In genomic region chr2:64072158-64072557, GRCm38 (mm10) we compare ENCODE assay signal across 31 mouse cellular contexts. TPM values are rescaled to one million over a fixed set of nuclear protein-coding genes. Genes with fewer than 3 reads are reported as not detected.
"Had no signal": no experiment of that assay in that cellular context is flagged by ENCODE, and none has a peak within 500 bp of the region (broad histone marks: within the 10 kb centered on the region; RNA-seq: fewer than 3 reads in every experiment).

No protein-coding gene starts in this region.

- H3K4me1 ChIP-seq: liver, embryonic 12.5 days; liver, embryonic 13.5 days; liver, embryonic 15.5 days; megakaryocyte, embryonic 14.5 days had no signal

- H3K36me3 ChIP-seq: limb, embryonic 10.5 days; limb, embryonic 12.5 days; limb, embryonic 13.5 days; limb, embryonic 15.5 days; liver, embryonic 12.5 days; liver, embryonic 13.5 days; liver, embryonic 15.5 days; lung, embryonic 15.5 days; midbrain, embryonic 10.5 days; midbrain, embryonic 12.5 days; midbrain, embryonic 13.5 days; midbrain, embryonic 15.5 days had no signal

- H3K27me3 ChIP-seq: liver, embryonic 12.5 days; liver, embryonic 13.5 days; liver, embryonic 15.5 days; lung, embryonic 15.5 days; megakaryocyte, embryonic 14.5 days; midbrain, embryonic 13.5 days; midbrain, embryonic 15.5 days had no signal

- H3K27ac ChIP-seq: limb, embryonic 10.5 days; limb, embryonic 12.5 days; limb, embryonic 13.5 days; limb, embryonic 15.5 days; liver, embryonic 12.5 days; liver, embryonic 13.5 days; liver, embryonic 14.5 days; liver, embryonic 15.5 days; lung, embryonic 15.5 days; macrophage; midbrain, embryonic 10.5 days; midbrain, embryonic 12.5 days; midbrain, embryonic 13.5 days; midbrain, embryonic 15.5 days had no signal

- DNase-seq: left cerebral cortex, postnatal 4 days; liver; liver, embryonic 13.5 days; liver, postnatal 0 days; lung, adult 18-20 months; lung, adult 2 months; lung, embryonic 14.5 days; lung, postnatal 10 days; lung, postnatal 14 days; lung, postnatal 36 days; lung, postnatal 4 days; midbrain, embryonic 14.5 days had no signal

- H3K4me2 ChIP-seq: limb, embryonic 12.5 days; limb, embryonic 13.5 days; limb, embryonic 15.5 days; liver, embryonic 11.5 days; liver, embryonic 12.5 days; liver, embryonic 13.5 days; liver, embryonic 15.5 days; lung, embryonic 14.5 days; lung, embryonic 15.5 days; midbrain, embryonic 11.5 days; midbrain, embryonic 12.5 days; midbrain, embryonic 13.5 days; midbrain, embryonic 15.5 days had no signal

- H3K9ac ChIP-seq: limb, embryonic 12.5 days; limb, embryonic 13.5 days; limb, embryonic 15.5 days; liver, embryonic 12.5 days; liver, embryonic 13.5 days; liver, embryonic 14.5 days; liver, embryonic 15.5 days; liver, postnatal 0 days; lung, embryonic 14.5 days; lung, embryonic 15.5 days; midbrain, embryonic 12.5 days; midbrain, embryonic 13.5 days; midbrain, embryonic 15.5 days had no signal

- H3K4me3 ChIP-seq: limb, embryonic 10.5 days; limb, embryonic 12.5 days; limb, embryonic 13.5 days; limb, embryonic 15.5 days; liver, embryonic 12.5 days; liver, embryonic 13.5 days; liver, embryonic 15.5 days; lung, embryonic 15.5 days; megakaryocyte, embryonic 14.5 days; midbrain, embryonic 10.5 days; midbrain, embryonic 12.5 days; midbrain, embryonic 13.5 days; midbrain, embryonic 15.5 days; myocyte had no signal

- H3K9me3 ChIP-seq: limb, embryonic 10.5 days; limb, embryonic 12.5 days; limb, embryonic 13.5 days; limb, embryonic 15.5 days; liver, embryonic 12.5 days; liver, embryonic 13.5 days; liver, embryonic 15.5 days; lung, embryonic 15.5 days; megakaryocyte, embryonic 14.5 days; midbrain, embryonic 10.5 days; midbrain, embryonic 12.5 days; midbrain, embryonic 13.5 days; midbrain, embryonic 15.5 days had no signal

- ATAC-seq: liver, embryonic 12.5 days; liver, postnatal 0 days; lung, postnatal 0 days; midbrain, embryonic 13.5 days; midbrain, embryonic 15.5 days; midbrain, embryonic 16.5 days had no signal

RNA-seq across cellular contexts. Expression of gene Fign, which starts 25.7 kb away (rescaled TPM):
- polyA plus RNA-seq: macrophage had no signal
